Mouse (Mus musculus) ES-CJ7 (cell line): ENCODE results near the gene Cxadr.

Source experiments
- DNase-seq: peaks from one replicate; pipeline ENCODE4 v3.0.0; 2011; ENCODE audit warnings: low read depth, low spot score

Cxadr gene

GRCm38 (mm10) chr16:78301183-78301830 is at the start of gene Cxadr:
Gene Cxadr (plus strand): TSS chr16:78301489.
- peak; percentile 93 for DNase-seq

- no peak for DNase-seq
These were observed 42.3 kb upstream of the Cxadr start for GRCm38 (mm10) chr16:78258989-78259388.

- DNase-seq: no peak
These were observed 41.0 kb upstream of the Cxadr start for GRCm38 (mm10) chr16:78260070-78260879.

- DNase-seq: no peak
These were observed 39.8 kb upstream of the Cxadr start for GRCm38 (mm10) chr16:78261520-78261919.

GRCm38 (mm10) chr16:78264442-78265150 is 36.7 kb upstream of the Cxadr start:
- peak; percentile 74 for DNase-seq

- DNase-seq: peak; percentile 96
These were observed 36.1 kb upstream of the Cxadr start for GRCm38 (mm10) chr16:78265151-78265590.

GRCm38 (mm10) chr16:78265826-78266225 is 35.5 kb upstream of the Cxadr start:
- no peak for DNase-seq

- DNase-seq: no peak
These were observed 33.8 kb upstream of the Cxadr start for GRCm38 (mm10) chr16:78267453-78267852.

GRCm38 (mm10) chr16:78268167-78268566 is 33.1 kb upstream of the Cxadr start:
- DNase-seq: no peak

- peak; percentile 49 for DNase-seq
These were observed 26.3 kb upstream of the Cxadr start for GRCm38 (mm10) chr16:78274825-78275455.

- DNase-seq: no peak
These were observed 23.7 kb upstream of the Cxadr start for GRCm38 (mm10) chr16:78277567-78277966.

- no peak for DNase-seq
These were observed 21.0 kb upstream of the Cxadr start for GRCm38 (mm10) chr16:78280093-78280881.

GRCm38 (mm10) chr16:78283231-78283630 is 18.1 kb upstream of the Cxadr start:
- no peak for DNase-seq

GRCm38 (mm10) chr16:78294051-78294450 is 7.2 kb upstream of the Cxadr start:
- no peak for DNase-seq

- DNase-seq: no peak
These were observed 6.5 kb upstream of the Cxadr start for GRCm38 (mm10) chr16:78294606-78295275.

GRCm38 (mm10) chr16:78295601-78296000 is 5.7 kb upstream of the Cxadr start:
- no peak for DNase-seq

GRCm38 (mm10) chr16:78296114-78296513 is 5.2 kb upstream of the Cxadr start:
- DNase-seq: no peak

- DNase-seq: peak; percentile 17
These were observed 765 bp downstream of the Cxadr start for GRCm38 (mm10) chr16:78301831-78302677.

GRCm38 (mm10) chr16:78302678-78303050 is 1.4 kb downstream of the Cxadr start:
- peak; percentile 57 for DNase-seq
